Mouse (Mus musculus) mouse trophoblast stem cell (cell line): ENCODE measurements at regions not wholly inside any gene's neighbourhood (a gene's known extent, or its start where the extent isn't known, plus 50 kb on each side); places are given as distances from the start of the nearest gene placed in this dataset.

ENCODE experiments used
- in situ Hi-C, 2 experiments: fragments of 300-500 bp; cut with MseI, MboI; formaldehyde crosslinking; loops; 2 replicates in 1 of 2; 3 replicates in 1 of 2; pipeline ENCODE4 v1.15.1; 2025

DNA sequence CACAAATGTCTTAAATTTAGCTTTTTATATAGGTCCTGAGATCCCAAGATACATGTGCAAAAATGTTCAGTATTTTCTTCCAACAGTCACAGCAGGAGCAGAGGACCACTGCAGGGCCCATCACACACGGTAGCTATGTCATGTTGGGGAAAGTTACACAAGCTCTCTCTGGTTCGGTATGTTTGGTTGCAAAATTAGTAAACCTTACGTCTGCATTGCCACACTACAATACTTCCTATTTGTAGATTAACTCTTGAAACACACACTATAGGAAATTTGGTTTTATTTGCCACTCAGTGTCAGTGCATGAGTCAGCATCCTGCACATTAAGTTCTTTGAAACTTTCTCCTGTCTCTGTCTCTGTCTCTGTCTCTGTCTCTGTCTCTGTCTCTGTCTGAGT lies 82.0 kb downstream of the Cth start:
- in situ Hi-C loops = no loop called here

DNA sequence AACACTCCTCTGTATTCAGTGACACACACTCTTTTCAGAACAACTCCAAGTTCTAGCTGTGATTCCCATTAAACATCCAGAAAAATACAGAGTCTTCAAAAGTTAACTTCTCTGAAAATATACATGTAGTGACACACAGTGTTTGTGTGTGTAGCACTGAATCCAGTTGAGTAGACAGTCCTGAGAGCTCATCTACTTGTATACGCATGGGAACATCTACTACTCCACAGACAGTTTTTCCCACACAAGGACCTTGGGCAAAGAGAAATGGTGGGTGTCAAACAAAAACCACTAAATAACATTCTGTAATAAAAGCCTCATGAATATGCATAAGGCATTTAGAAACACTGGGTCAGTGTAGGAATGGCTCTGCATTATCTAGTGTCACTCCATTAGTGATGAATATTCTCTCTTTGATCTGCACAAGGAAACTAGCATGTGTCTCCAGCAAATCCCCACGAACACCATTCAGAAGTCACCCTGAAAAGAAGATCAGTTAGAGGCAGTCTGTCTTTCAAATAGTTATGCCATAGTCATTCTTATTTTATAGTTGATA lies 83.6 kb downstream of the Cth start:
- in situ Hi-C loops = no loop called here

DNA sequence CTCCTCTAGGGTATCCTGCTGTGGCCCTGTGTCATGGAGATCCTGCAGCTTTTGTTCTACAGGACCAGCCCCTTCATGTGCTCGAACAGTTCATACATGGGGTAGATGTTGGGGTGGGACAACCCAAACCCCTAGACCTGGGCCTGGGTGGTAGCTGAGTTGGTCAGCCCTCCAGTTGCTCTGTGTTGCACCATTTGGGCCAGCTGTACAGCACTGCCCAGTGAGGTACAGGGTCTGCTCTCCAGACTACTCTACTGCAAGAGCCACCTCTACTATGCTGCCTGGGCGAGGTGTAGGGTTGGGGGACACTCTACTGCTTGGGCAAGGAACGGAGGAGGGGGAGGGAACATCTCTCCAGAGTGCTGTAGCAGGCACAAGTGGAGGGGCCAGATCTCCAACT lies 120.6 kb downstream of the Cth start:
- in situ Hi-C loops = no loop called here

DNA sequence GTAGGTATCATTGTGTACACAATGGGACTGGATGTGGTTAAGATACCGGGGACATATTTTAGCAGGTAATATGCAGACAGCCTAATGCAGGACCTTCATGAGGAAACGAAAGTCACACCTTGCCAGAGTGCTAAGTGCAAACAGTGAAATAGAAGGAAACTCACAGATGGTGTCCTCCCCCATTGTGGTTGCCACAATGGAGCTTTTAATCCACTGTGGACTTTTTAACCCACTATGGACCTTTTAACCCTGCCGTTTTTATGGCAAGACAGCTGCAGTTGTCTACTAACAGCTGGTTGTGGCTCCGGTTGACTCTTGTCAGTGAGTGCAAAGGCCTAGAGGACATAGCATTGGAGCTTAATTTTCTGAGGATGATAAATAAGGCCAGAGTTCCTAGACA lies 121.5 kb downstream of the Cth start:
- in situ Hi-C loops = no loop called here

DNA sequence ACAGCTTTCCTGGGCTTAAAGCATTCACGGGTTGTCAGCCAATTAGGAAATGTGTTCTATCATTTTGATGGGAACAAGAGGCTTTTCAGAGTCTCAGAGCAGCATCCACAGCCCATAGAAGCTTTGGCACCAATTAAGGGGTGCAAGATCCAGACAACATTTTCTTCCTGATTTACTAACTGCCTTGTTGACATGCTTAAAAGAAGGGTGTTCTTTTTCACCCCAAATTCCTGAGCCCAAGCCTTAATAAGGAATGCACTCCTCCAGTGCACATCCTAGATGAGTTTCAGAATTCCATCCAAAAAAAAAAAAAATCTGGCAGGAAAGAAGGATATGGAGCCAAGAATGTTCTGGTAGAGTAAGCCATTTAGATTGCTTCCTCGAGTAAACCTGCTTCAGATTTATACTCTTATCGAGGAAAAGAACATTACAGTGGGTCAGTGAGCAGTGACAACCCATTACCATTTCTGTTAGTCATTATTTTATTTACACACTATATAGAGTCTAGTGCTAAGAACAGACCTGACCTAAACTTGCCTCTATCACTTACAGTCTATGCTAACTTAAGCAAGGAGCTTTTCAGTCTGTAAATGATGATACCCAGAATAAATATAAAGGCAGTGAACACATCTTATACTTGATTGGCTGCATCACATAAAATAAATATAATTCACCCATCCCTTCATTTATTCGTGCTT lies 137.2 kb downstream of the Cth start:
- in situ Hi-C loops = no loop called here

DNA sequence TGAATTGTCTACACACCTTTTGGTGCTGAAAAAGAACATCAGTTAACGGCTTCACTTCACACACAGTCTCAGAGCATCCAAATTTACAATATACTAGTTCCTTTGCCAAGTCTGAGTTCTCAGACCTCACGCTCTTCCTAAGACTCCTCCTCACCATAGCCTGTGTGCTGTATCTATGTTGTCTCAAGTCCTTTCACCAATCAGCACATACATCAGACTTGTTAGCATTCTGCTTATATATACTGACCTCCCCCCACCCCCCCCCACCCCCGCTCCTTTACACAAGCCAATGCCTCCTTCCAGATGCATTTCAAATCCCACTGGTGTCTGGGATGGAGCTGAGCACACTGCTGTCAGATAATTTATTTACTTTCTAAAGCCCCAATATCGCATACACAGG lies 143.8 kb downstream of the Cth start:
- in situ Hi-C loops = no loop called here

DNA sequence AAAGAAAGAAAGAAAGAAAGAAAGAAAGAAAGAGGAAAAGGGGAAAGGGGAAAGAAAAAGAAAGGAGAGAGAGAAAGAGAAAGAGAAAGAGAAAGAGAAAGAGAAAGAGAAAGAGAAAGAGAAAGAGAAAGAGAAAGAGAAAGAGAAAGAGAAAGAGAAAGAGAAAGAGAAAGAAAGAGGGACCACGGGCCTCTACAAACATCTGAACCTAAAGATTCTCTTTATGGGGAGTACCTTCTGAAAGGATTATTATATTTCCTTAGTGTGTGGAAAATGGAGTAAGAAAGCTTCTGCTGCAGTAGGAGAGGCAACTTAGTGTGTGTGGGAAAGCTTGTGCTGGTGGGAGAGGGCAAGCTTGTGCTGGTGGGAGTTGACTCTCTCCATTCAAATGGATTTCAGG lies 147.1 kb downstream of the Cth start:
- in situ Hi-C loops = no loop called here

DNA sequence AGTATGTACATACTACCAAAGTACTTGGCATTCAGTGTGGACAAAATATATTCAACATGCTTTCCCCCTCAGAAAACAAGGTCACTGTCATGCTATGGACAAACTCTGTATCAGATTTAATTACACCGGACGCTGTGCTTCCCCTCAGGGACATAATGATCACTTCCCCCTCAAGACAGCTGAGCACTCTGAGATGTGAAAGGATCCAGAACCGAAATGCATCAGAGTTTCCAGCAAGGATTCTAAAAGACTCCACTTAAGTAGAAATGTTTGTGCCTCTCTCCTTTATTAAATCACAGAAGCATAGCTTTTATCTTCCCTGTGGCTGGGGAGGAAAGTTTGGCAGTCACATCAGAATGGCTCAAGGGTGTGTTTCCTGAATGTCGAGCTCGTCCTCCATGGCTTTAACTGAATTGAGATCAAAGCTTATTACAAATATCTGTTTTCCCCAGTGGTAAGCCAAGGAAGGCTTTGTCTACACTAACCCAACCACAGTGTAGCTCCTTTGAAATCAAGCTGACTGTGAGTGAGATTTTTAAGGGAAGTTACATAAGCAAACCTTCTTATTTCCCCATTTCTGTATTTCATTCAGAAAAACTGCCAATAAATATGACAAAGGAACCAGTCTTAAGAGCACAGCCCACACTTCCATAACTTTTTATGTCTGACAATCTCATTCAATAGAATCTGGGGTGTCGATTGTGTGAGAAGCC lies 161.2 kb downstream of the Cth start:
- in situ Hi-C loops = no loop called here

DNA sequence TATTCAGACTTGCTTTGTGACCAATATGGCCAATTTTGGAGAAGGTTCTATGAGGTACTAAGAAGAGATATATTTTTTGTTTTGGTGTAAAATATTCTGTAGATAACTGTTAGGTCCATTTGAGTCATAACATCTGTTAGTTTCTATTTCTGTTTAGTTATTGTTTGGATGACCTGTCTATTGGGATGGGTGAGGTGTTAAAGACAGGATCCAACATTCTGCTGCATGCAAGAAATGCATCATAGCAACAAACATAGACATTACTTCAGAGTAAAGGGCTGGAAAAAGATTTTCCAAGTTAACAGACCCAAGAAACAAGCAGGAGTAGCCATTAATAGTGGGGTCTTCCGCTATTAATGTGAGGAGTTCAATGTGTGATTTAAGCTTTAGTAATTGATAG lies 165.0 kb downstream of the Cth start:
- in situ Hi-C loops = no loop called here

DNA sequence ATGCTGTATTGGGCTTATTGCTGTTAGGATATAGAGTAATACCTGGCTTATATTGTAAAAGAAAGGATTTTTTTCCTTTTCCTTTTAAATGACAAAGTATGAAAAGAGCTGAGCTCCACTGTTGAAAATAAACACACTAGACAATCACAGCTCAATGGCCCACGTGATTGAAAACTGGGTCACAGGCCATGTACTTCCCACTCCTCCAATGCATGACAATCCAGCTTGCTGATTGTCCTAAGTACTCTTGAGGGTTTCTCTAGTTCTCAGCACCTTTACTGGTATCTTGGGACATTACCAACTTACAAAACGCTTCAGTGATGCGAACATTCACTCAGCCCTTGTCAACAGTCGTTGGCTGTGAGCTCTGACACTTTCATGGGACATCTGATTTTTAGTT lies 170.1 kb downstream of the Cth start:
- in situ Hi-C loops = no loop called here

DNA sequence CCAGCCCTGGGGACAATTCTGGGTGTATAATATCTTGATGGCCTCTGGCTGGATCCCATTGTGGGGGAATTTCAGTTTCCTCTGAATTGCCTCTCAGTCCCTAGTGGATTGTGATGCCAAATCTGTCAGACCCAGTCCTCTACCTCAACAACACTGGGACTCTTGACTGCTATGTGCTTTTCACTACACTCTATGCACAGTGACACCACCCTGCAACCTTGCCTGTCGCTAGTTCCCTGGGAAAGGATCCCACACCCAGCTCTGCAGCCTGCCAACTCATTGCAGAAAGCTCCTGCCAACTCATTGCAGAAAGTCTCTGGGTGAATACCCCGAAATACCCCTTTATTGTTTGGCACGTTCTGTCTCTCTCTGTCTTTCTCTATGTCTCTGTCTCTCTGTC lies 174.6 kb downstream of the Cth start:
- in situ Hi-C loops = no loop called here

DNA sequence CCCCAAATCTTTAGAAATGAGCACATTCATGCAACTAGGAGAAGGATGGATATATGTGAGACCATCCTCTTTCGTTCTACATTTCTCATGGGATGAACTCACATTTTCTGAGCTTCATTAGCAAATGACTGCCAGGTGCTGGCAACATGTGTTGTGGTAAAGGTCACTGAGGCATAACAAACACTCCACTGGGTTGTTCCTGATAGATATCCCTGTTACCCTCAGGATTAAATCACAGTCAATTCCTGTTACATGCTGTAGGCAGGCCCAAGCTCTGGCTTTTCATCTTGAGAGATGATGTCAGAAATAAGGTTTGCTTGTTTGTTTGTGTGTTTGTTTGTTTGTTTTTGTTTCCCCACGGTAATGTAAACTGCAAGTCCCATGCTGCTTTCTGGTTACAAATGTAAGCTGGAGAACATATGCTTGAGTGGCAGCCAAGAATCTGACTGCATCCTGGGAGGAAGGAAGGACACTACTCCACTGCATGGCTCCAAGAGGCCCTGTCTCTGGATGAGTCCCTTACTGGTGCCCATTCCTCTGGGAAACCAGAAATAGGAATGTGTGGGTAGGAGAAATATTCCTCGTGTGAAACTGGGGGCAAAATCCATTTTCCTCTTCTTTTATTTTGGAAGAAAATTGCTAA lies 176.4 kb downstream of the Cth start:
- in situ Hi-C loops = no loop called here

DNA sequence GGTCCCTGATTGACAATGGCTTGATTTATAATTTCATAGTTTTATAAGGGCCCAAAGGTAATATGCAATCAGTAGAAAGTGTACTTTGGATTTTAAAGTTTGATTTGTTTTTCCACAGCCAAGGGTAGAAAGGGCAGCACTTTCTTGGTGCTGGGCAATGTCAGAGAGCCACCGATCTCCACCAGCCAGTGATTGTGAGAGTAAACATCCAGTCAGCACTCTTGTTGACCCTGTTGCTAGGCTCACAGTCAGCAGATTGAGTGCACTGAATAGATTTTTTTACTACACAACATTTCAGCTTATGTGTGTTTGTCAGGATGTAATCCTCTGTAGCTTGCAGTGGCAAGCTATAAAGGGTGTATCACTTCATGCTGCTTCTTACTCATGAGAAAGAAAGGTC lies 176.3 kb downstream of the Ptger3 start:
- in situ Hi-C loops = no loop called here

DNA sequence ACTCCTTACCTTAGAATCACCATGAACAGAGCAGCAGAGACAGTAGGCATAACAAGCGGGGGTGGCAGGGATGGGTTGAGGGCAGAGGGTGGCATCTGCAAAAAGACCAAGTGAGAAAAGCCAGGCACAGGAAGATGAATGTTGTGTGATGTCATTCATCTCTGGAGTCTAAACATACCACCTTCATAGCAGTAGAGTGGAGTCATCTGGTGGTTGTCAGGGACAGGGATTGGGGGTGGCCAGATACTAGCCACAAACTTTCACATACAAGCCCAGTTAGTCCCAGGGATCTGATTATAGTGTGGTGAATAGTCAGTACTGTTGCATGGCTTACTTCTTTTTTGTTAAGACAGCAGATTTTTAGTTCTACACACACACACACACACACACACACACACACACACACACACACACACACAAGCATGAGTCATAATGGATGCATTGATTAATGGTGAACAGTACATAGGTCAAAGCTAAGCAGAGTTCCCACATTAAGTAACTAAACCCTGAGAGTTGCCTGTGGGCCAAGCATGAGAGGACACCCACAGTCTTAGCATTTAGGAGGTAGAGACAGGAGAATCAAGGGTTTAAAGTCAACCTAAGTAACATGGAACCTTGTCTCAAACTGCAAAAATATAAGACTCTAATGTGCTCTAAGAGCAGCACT lies 173.1 kb downstream of the Ptger3 start:
- in situ Hi-C loops = no loop called here

DNA sequence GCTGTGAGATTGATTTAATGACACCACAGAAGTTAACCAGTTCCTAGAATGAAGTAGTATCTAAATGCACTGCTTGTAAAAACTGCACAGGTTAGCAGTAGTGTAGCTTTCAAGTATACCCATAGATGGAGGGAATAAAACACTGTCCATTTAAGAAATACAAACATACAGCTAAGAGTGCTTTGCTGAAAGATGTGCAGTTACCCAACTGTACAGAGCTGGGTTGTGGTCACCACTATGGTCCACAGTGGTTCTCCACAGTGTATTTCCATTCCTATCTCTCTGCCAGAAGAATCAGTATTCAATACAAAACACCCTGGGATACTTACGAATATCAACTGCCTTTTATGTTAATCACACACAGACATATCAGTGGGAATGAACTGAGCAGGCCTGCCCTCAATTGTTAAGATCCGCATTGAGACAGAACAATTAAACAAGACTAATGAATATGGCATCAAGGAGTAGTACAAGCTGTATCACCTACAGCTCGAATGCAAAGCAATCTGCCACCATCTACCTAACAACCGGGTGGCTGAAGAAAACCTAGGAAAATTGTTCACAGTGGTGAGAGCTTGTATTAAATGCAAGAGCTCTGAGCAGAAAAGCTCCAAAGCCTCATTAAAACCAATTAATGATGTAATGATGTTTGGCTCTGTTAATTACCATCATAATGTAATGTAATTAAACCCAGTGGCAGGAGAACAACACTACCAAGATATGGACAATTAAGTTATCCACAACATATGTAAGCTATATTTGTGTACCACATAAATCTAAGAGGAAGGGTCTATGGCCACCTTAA lies 165.6 kb downstream of the Ptger3 start:
- in situ Hi-C loops = no loop called here

DNA sequence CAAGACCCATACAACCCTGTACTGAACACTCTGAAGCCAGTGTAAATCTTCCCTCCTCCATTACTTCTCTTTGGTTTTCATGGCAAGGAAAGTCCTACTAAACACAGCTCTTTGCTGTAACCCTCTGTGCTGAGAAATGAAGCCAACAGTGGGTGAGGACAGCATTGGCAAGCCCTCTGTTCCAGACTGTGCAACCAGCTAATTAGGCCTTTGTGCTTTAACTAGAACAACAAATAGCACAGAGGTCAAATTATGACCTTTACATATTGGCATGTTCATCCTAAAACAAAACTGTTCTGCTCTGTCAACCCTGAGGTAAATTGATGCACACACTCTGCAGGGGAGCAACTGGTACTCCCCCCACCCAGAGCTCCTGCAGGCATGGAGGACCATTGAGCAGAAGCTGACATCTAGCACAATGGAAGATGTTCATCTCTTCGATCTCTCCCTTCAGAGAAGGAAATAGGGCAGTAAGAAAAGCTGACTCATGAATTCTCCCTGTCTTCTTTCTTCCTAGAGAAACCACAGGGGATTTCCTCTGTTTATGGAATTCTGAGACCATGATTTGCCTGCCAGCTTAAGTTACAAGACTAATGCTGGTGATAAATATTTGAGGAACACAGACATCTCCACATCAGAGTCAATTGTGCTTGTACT lies 163.1 kb downstream of the Ptger3 start:
- in situ Hi-C loops = no loop called here

DNA sequence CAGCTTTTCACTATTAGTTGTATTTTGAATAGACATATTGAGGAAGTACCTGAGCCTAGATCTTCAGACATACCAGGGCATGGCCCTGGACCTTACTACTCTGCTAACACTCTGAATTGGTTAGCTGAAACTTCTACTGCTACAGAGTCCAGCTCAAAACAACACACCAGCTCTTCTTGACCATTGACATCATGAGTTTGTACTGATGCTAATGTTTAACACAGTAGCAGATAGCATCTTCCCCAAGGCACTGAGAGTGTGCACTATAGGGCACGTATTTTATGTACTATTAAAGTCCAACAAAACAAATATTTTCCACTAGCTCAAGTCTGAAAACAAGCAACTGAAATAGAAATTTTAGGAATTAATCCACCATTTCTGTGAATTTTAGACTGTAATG lies 157.8 kb downstream of the Ptger3 start:
- in situ Hi-C loops = no loop called here

DNA sequence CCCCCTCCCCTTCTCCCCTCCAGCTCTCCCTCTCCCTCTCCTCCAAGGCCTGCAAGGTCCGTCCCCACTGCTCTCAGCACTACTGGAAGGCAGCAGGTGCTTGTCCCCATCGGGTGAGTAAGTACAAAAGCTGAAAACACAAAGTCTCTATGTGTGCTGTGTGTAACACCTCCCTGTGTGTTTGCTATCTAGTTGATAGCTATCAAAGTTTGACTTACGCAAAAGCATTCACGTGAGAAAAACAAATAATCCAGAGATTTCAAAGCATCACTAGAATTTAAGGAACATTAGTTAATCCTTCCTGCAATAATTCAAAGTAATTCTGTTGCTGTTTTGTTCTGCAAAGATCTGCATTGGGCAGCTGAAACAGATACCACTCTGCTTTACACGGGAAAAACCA lies 156.5 kb downstream of the Ptger3 start:
- in situ Hi-C loops = no loop called here

DNA sequence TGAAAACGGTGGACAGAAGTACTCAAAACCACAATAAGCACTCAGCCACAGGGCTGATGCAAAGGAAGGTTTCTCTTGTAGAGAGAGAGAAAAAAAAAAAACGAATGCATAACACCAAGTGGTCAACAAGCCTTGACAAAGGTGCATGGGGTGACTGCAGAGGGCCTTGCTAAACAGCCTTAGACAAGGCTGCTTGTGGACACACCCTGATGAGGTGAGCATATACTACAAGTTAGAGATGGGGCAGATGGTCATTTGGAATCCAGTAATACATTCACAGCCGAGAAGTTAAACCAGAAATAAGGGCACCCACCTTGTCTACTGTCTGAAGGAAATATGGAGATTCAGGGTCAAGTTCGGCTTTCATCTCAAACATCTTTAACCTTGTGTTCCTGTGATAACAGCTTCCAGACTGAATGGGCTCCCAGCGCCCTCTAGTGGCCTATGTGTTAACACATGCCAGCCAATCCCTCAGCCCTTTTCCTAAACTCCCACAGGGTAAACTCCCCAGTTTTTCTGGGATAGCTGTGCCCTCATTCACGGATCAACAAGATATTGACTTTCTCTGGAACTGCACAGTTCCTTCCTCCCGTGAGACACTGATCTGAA lies 150.7 kb downstream of the Ptger3 start:
- in situ Hi-C loops = loop anchor here (5.0 kb wide), 1 partner anchor 150 kb away; the partner anchor contains the start of gene Ptger3 (in 2 of the 2)

DNA sequence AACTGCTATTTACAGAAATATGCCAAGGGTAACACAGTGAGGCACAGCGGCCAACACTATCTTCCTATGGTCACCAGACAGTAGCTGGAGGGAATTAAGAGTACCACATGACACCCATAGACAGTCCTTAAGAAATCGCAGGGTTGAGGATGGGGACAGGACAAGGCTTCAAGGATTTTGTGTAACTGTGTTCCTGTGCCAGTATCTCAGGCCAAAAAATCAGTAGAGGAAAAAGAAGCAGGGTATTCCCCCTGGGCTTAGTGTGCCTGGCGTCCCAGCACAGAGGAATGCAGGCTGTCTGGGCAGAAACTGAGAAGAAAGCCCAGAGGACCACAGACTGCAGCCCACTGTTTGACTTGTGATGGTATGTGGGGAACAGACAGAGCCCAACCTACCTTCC lies 147.3 kb downstream of the Ptger3 start:
- in situ Hi-C loops = no loop called here
